Comparison of ENCODE assay signal across 8 mouse cellular contexts in the genomic region with DNA sequence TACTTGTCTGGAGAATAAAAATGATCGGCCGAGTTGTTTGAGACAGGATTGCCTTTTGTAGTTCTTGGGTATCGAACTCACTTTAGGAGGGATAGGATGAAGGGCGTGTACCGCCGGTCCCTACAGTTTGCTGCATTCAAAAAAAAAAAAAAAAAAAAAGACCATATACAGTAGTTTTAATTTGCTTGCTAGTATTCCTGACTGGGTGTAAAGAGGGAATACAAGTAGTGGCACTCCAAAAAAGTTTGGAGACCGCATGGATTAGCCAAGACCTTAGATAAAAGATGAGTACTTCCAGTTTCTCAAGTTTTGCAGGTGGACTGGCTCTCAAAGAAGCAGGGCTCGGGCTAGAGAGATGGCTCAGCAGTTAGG. TPM values are rescaled to one million over a fixed set of nuclear protein-coding genes. Genes with fewer than 3 reads are reported as not detected.
A peak's percentile ranks its signal among the peaks of the same experiment; 100 is the strongest.
DNase-seq lines count a peak whose midpoint lies in the region; ATAC-seq and TF ChIP-seq lines count a peak whose summit lies in the region.

No protein-coding gene starts in this region.

- no peak for DNase-seq in kidney, adult 9 months
- DNase-seq in left cerebral cortex, adult 8-10 months (ENCODE audit: low spot score in 2 of 2): no peak
- no peak for DNase-seq in layer of hippocampus, postnatal 36 days

- TF ChIP-seq CTCF in cortical plate, adult 2 months (IDR thresholded peaks at IDR 0.05; ENCODE audit: extremely low read depth, insufficient read depth, low read length): no peak

- peaks cover 20% of the 10 kb centered on the region for H3K4me1 ChIP-seq in kidney, embryonic 15.5 days
- peaks cover 1% of the 10 kb centered on the region; the same call in 1 of the 2 replicates for H3K4me1 ChIP-seq in cortical plate, adult 2 months (ENCODE audit: control insufficient read depth, insufficient read depth, low read length)
- peaks cover 16% of the 10 kb centered on the region for H3K4me1 ChIP-seq in hindbrain, embryonic 15.5 days (replicated peaks)
- peaks cover 17% of the 10 kb centered on the region for H3K4me1 ChIP-seq in midbrain, embryonic 15.5 days

- no peak for TF ChIP-seq POLR2A in cortical plate, adult 2 months (IDR thresholded peaks at IDR 0.05; ENCODE audit: extremely low read depth, insufficient read depth, low read length)

- H3K4me2 ChIP-seq in kidney, embryonic 15.5 days: peak overlapping the region; percentile 67
- H3K4me2 ChIP-seq in hindbrain, embryonic 15.5 days: peak overlapping the region; percentile 92
- peak overlapping the region; percentile 90 for H3K4me2 ChIP-seq in midbrain, embryonic 15.5 days

- no peaks in the 10 kb centered on the region for H3K9me3 ChIP-seq in kidney, embryonic 15.5 days (replicated peaks)
- no peaks in the 10 kb centered on the region for H3K9me3 ChIP-seq in hindbrain, embryonic 15.5 days
- H3K9me3 ChIP-seq in midbrain, embryonic 15.5 days: no peaks in the 10 kb centered on the region

- peaks cover 38% of the 10 kb centered on the region for H3K36me3 ChIP-seq in kidney, embryonic 15.5 days
- peaks cover 27% of the 10 kb centered on the region for H3K36me3 ChIP-seq in hindbrain, embryonic 15.5 days
- peaks cover 15% of the 10 kb centered on the region for H3K36me3 ChIP-seq in midbrain, embryonic 15.5 days (replicated peaks)

- peak overlapping the region; percentile 98 for H3K4me3 ChIP-seq in kidney, embryonic 15.5 days (replicated peaks)
- H3K4me3 ChIP-seq in cortical plate, adult 2 months (ENCODE audit: insufficient read depth, low read length): peak overlapping the region; percentile 52
- peak overlapping the region; percentile 97 for H3K4me3 ChIP-seq in hindbrain, embryonic 15.5 days
- H3K4me3 ChIP-seq in midbrain, embryonic 15.5 days: peak overlapping the region; percentile 99

- peak overlapping the region; percentile 89 for H3K27ac ChIP-seq in kidney, embryonic 15.5 days
- no peak overlapping the region for H3K27ac ChIP-seq in cortical plate, adult 2 months (ENCODE audit: insufficient read depth, low read length)
- peak overlapping the region; percentile 78 for H3K27ac ChIP-seq in hindbrain, embryonic 15.5 days (replicated peaks)
- no peak overlapping the region for H3K27ac ChIP-seq in midbrain, embryonic 15.5 days

- no peaks in the 10 kb centered on the region for H3K27me3 ChIP-seq in kidney, embryonic 15.5 days
- no peaks in the 10 kb centered on the region for H3K27me3 ChIP-seq in hindbrain, embryonic 15.5 days
- H3K27me3 ChIP-seq in midbrain, embryonic 15.5 days (replicated peaks): no peaks in the 10 kb centered on the region

- peak overlapping the region; percentile 84 for H3K9ac ChIP-seq in kidney, embryonic 15.5 days
- H3K9ac ChIP-seq in hindbrain, embryonic 15.5 days: peak overlapping the region; percentile 77
- peak overlapping the region; percentile 78 for H3K9ac ChIP-seq in midbrain, embryonic 15.5 days

- no peak for ATAC-seq in kidney, embryonic 15.5 days (replicated peaks; ENCODE audit: low FRiP score)
- no peak for ATAC-seq in hindbrain, embryonic 15.5 days (ENCODE audit: low FRiP score, low read depth)
- no peak for ATAC-seq in midbrain, embryonic 15.5 days (replicated peaks)
- no peak for ATAC-seq in granulocyte monocyte progenitor cell, adult 5-6 weeks (replicated peaks; ENCODE audit: poor library complexity, severe bottlenecking)

- WGBS in kidney, embryonic 15.5 days: 10% methylated on average over 8 of the region's 8 CpGs
- WGBS in hindbrain, embryonic 15.5 days: 14% methylated on average over 8 of the region's 8 CpGs
- WGBS in midbrain, embryonic 15.5 days: 10% methylated on average over 8 of the region's 8 CpGs

RNA-seq across cellular contexts. Expression of a gene that starts 1.1 kb away (rescaled TPM):
- polyA plus RNA-seq in kidney, embryonic 15.5 days (2015; fragmentation: Nextera tagmentation; extraction: Ambion mirVana): 519 and 585 TPM in 2 replicates
- 110 and 121 TPM in 2 replicates for polyA plus RNA-seq in cortical plate, adult 2 months (2012; rRNA removed)
- polyA plus RNA-seq in hindbrain, embryonic 15.5 days (2015; fragmentation: Nextera tagmentation; extraction: Ambion mirVana): 335 and 341 TPM in 2 replicates
- polyA plus RNA-seq in midbrain, embryonic 15.5 days (2015; fragmentation: Nextera tagmentation; extraction: Ambion mirVana): 321 and 332 TPM in 2 replicates
- 100 to 1,000 TPM; 104 to 114 (median 110) TPM for total RNA-seq in left cerebral cortex, adult 8-10 months (2022)
- 100 to 1,000 TPM; 102 to 106 TPM for total RNA-seq in layer of hippocampus, postnatal 36 days (2021)
- 512 and 560 TPM in 2 replicates for total RNA-seq in granulocyte monocyte progenitor cell, adult 5-6 weeks (2014; fragmentation: Nextera tagmentation)
- total RNA-seq in granulocyte monocyte progenitor cell, adult 5-6 weeks (2017): 584 and 1,053 TPM in 2 replicates

RNA-seq across cellular contexts. Expression of a gene that starts 10.4 kb away (rescaled TPM):
- 21.8 and 22.8 TPM in 2 replicates for polyA plus RNA-seq in kidney, embryonic 15.5 days (2015; fragmentation: Nextera tagmentation; extraction: Ambion mirVana)
- 55.4 and 56.5 TPM in 2 replicates for polyA plus RNA-seq in cortical plate, adult 2 months (2012; rRNA removed)
- polyA plus RNA-seq in hindbrain, embryonic 15.5 days (2015; fragmentation: Nextera tagmentation; extraction: Ambion mirVana): 14.7 and 15.6 TPM in 2 replicates
- 11.8 and 14.3 TPM in 2 replicates for polyA plus RNA-seq in midbrain, embryonic 15.5 days (2015; fragmentation: Nextera tagmentation; extraction: Ambion mirVana)
- 10 to 100 TPM; 51.6 to 69.0 (median 61.8) TPM for total RNA-seq in left cerebral cortex, adult 8-10 months (2022)
- 10 to 100 TPM; 68.7 to 72.1 TPM for total RNA-seq in layer of hippocampus, postnatal 36 days (2021)
- 1.3 TPM in 1 of 2 replicates, not detected in the other for total RNA-seq in granulocyte monocyte progenitor cell, adult 5-6 weeks (2014; fragmentation: Nextera tagmentation)
- total RNA-seq in granulocyte monocyte progenitor cell, adult 5-6 weeks (2017): not detected in 2 replicates

RNA-seq across cellular contexts. Expression of a gene that starts 11.1 kb away (rescaled TPM):
- polyA plus RNA-seq in kidney, embryonic 15.5 days (2015; fragmentation: Nextera tagmentation; extraction: Ambion mirVana): 13.6 and 15.8 TPM in 2 replicates
- 40.3 and 42.4 TPM in 2 replicates for polyA plus RNA-seq in cortical plate, adult 2 months (2012; rRNA removed)
- polyA plus RNA-seq in hindbrain, embryonic 15.5 days (2015; fragmentation: Nextera tagmentation; extraction: Ambion mirVana): 24.8 and 25.1 TPM in 2 replicates
- polyA plus RNA-seq in midbrain, embryonic 15.5 days (2015; fragmentation: Nextera tagmentation; extraction: Ambion mirVana): 26.7 and 30.5 TPM in 2 replicates
- total RNA-seq in left cerebral cortex, adult 8-10 months (2022): 10 to 100 TPM; 24.9 to 28.0 (median 27.0) TPM
- total RNA-seq in layer of hippocampus, postnatal 36 days (2021): 10 to 100 TPM; 23.3 to 28.3 TPM
- total RNA-seq in granulocyte monocyte progenitor cell, adult 5-6 weeks (2014; fragmentation: Nextera tagmentation): 14.5 and 19.8 TPM in 2 replicates
- 8.4 and 10.6 TPM in 2 replicates for total RNA-seq in granulocyte monocyte progenitor cell, adult 5-6 weeks (2017)

RNA-seq across cellular contexts. Expression of a gene that starts 37.3 kb away (rescaled TPM):
- polyA plus RNA-seq in kidney, embryonic 15.5 days (2015; fragmentation: Nextera tagmentation; extraction: Ambion mirVana): 72.5 and 73.1 TPM in 2 replicates
- polyA plus RNA-seq in cortical plate, adult 2 months (2012; rRNA removed): 32.6 and 32.9 TPM in 2 replicates
- polyA plus RNA-seq in hindbrain, embryonic 15.5 days (2015; fragmentation: Nextera tagmentation; extraction: Ambion mirVana): 60.0 and 63.0 TPM in 2 replicates
- 62.6 and 63.4 TPM in 2 replicates for polyA plus RNA-seq in midbrain, embryonic 15.5 days (2015; fragmentation: Nextera tagmentation; extraction: Ambion mirVana)
- total RNA-seq in left cerebral cortex, adult 8-10 months (2022): 10 to 100 TPM; 30.2 to 38.8 (median 32.8) TPM
- total RNA-seq in layer of hippocampus, postnatal 36 days (2021): 10 to 100 TPM; 36.1 to 40.6 TPM
- 49.6 and 52.0 TPM in 2 replicates for total RNA-seq in granulocyte monocyte progenitor cell, adult 5-6 weeks (2014; fragmentation: Nextera tagmentation)
- total RNA-seq in granulocyte monocyte progenitor cell, adult 5-6 weeks (2017): 39.5 and 50.9 TPM in 2 replicates

RNA-seq across cellular contexts. Expression of a gene that starts 37.4 kb away (rescaled TPM):
- polyA plus RNA-seq in kidney, embryonic 15.5 days (2015; fragmentation: Nextera tagmentation; extraction: Ambion mirVana): 72.8 and 78.7 TPM in 2 replicates
- 46.0 and 47.5 TPM in 2 replicates for polyA plus RNA-seq in cortical plate, adult 2 months (2012; rRNA removed)
- polyA plus RNA-seq in hindbrain, embryonic 15.5 days (2015; fragmentation: Nextera tagmentation; extraction: Ambion mirVana): 43.8 and 45.3 TPM in 2 replicates
- polyA plus RNA-seq in midbrain, embryonic 15.5 days (2015; fragmentation: Nextera tagmentation; extraction: Ambion mirVana): 45.1 and 48.1 TPM in 2 replicates
- total RNA-seq in left cerebral cortex, adult 8-10 months (2022): 10 to 100 TPM; 24.3 to 27.5 (median 25.7) TPM
- 10 to 100 TPM; 30.0 to 32.4 TPM for total RNA-seq in layer of hippocampus, postnatal 36 days (2021)
- total RNA-seq in granulocyte monocyte progenitor cell, adult 5-6 weeks (2014; fragmentation: Nextera tagmentation): 4.5 and 27.1 TPM in 2 replicates
- total RNA-seq in granulocyte monocyte progenitor cell, adult 5-6 weeks (2017): 14.7 and 21.5 TPM in 2 replicates

Comparison
In these comparisons a context has a peak if more than half of its experiments do, and no peak if none do; other contexts are left out.
1. H3K27ac ChIP-seq: peak in kidney, embryonic 15.5 days (single experiment) and hindbrain, embryonic 15.5 days (single experiment); none in cortical plate, adult 2 months (single experiment) and midbrain, embryonic 15.5 days (single experiment).
2. Peak in every context shown above with its lines, with median percentiles within 50 percentile points of each other: H3K4me2 ChIP-seq, H3K4me3 ChIP-seq and H3K9ac ChIP-seq.